Mouse (Mus musculus): ENCODE data around the gene Jmjd6.

Jmjd6 gene

DNA sequence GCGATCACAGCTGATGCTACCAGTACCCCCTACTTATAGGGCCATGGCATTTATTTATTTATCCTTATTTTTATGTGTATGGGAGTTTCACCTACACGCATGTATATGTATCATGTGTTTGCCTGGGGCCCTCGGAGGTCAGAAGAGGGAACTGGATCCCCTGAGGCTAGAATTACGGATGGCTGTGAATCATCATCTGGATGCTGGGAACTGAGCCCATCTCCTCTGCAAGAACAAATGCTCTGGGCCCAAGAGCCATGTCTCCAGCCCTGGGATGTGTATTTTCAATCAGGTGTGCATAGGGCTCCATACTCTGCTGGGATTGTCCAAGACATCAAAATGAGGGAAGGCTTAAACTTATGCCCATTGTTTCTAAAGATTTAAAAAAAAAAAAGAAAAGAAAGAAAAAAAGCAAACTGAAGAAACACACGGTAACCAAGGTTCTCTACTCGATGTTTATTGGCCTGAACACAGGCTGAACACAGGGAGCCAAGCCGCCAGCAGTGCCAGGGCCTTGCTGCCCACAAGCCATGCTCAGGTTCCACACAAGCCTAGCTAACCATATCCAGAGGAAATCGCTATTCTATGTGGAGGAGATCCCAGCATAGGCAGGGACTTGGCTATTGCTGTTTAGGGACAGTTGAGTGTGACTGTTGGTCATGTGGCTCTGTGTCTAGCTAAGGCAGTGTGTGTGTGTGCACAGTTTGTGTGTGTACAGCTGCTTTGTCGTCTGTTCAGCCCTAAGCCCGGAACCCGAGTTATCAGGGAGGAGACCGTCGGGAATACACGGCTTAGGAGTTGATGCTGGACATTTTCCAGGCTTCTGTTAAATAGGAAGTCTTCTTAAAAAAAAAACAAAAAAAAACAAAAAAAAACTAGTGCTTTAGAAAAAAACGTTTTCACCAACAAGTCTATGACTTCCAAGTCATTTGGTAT, 36.8 kb downstream of the Jmjd6 start:
- WGBS, result 76% methylated on average over 15 of the region's 15 CpGs

GRCm38 (mm10) chr11:116802709-116803108, 40.5 kb downstream of the Jmjd6 start:
- 94% methylated on average over 5 of the region's 5 CpGs for WGBS

DNA sequence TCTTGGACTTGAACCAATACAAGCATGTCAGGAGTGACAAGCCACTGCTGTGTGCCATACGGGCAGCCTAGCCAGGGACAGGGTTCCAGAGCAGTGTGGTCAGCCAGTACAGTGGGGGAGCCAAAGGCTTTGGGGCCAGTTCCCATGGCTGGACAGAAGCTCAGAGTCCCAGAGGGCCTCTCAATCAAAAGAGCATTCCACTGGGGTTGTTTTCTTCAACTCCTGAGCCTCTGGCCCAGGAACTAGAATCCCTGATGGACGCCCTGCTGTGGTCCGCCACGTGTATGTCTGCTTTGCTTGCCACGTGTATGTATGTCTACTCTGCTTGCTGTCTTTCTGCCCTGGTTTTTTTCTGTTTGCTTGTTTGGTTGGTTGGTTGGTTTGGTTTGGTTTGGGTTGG, 42.1 kb downstream of the Jmjd6 start:
- 73% methylated on average over 5 of the region's 5 CpGs for WGBS

DNA sequence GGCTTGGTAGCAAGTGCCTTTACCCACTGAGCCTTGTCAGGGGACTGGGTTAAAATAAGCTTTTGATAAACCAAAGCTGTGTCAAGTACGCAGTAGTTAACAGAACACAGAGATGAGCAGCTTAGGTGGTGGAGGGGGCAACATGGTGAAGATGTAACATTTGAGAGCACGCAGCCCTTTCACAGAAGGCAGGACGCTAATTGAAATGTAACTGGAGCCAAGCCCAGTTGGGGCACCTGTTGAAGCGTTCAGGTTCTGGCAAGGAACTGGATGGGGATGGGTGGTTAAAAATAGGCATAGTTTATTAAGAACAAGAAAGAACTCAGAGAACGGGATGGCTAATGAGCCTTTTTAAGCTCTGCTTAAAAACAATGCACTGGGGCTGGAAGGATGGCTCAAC, 43.9 kb downstream of the Jmjd6 start:
- WGBS, result 53% methylated on average over 5 of the region's 5 CpGs

Measured in cerebral cortex, adult 2 months (tissue).